In the genomic region with DNA sequence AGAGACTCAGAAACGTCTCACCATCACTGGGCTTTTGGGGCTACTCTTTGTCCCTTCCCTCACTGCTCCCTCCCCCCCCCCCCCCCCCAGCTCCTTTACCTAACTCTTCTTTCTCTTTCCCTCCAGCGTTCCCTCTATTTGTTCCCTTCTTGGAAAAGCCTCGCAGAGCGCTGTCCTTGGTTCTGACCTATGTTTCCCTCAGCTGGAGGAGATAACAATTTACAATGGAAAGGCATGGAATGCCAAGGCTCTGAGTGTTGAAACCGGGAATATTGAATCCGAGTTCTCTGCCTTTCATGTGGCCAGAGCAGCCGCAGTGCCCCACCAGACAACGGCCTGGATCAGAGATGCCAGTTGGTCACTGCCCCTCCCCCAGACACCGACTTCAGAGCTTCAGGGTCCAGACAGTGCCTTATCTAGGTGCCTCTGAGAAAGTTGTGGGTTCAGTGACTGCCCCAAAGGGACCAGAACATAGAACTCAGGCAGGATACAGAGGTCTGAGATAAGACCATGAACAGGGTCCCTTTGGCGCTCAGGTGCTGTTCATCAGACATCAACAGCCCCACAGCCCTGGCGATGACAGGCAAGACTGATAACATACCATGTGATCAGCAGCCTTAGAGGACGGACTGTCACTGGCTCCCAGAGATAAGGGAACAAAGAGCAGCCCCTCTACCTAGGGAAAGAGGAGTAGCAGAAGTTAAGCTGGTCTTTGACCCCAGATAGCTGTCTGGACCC, we compare ENCODE assay signal across 8 mouse cellular contexts. TPM values are rescaled to one million over a fixed set of nuclear protein-coding genes. Genes with fewer than 3 reads are reported as not detected.
DNase-seq lines count a peak whose midpoint lies in the region; ATAC-seq lines count a peak whose summit lies in the region.
"Had no signal": no experiment of that assay in that cellular context is flagged by ENCODE, and none has a peak within 500 bp of the region (broad histone marks: within the 10 kb centered on the region; RNA-seq: fewer than 3 reads in every experiment).

No protein-coding gene starts in this region.

- no peaks in the 10 kb centered on the region for H3K36me3 ChIP-seq in hindbrain, embryonic 13.5 days
- H3K36me3 ChIP-seq: embryonic facial prominence, embryonic 15.5 days had no signal

- no peak overlapping the region for H3K4me3 ChIP-seq in hindbrain, embryonic 13.5 days
- H3K4me3 ChIP-seq: embryonic facial prominence, embryonic 15.5 days had no signal

- H3K4me1 ChIP-seq in hindbrain, embryonic 13.5 days (replicated peaks) = peaks cover 37% of the 10 kb centered on the region

- peak overlapping the region; percentile 40; the same call in 1 of the 2 replicates for H3K27ac ChIP-seq in hindbrain, embryonic 13.5 days
- H3K27ac ChIP-seq: embryonic facial prominence, embryonic 15.5 days had no signal

- ATAC-seq in hindbrain, embryonic 13.5 days (ENCODE audit: low FRiP score) = 0 out of 2 replicates have a peak, but pooled peaks have one; percentile 47

- H3K9me3 ChIP-seq in hindbrain, embryonic 13.5 days = no peaks in the 10 kb centered on the region
- H3K9me3 ChIP-seq: embryonic facial prominence, embryonic 15.5 days had no signal

- H3K27me3 ChIP-seq in hindbrain, embryonic 13.5 days = peaks cover 34% of the 10 kb centered on the region; the same call in 1 of the 2 replicates

- DNase-seq in Muller cell, postnatal 12 days (ENCODE audit: inconsistent ontology term) = peak; percentile 72
- DNase-seq in adrenal gland, adult 2 months = peak; percentile 46
- peak; percentile 77 for DNase-seq in mesoderm, embryonic 11.5 days (ENCODE audit: low read depth, low spot score)
- no peak for DNase-seq in layer of hippocampus, postnatal 36 days
- no peak for DNase-seq in cerebellum, postnatal 25 days
- no peak for DNase-seq in MN1 (ENCODE audit: low spot score)

- 9% methylated on average over 12 of the region's 12 CpGs for WGBS in hindbrain, embryonic 13.5 days

- H3K9ac ChIP-seq in hindbrain, embryonic 13.5 days = no peak overlapping the region
- H3K9ac ChIP-seq: embryonic facial prominence, embryonic 15.5 days had no signal

- H3K4me2 ChIP-seq in hindbrain, embryonic 13.5 days = no peak overlapping the region
- H3K4me2 ChIP-seq: embryonic facial prominence, embryonic 15.5 days had no signal

RNA-seq across cellular contexts. Expression of a gene that starts 25.8 kb away (rescaled TPM):
- not detected for total RNA-seq in adrenal gland, adult 2 months (2021)
- polyA plus RNA-seq in adrenal gland, adult 2 months (2012; rRNA removed) = not detected in 2 replicates
- polyA plus RNA-seq in hindbrain, embryonic 13.5 days (2015; fragmentation: Nextera tagmentation; extraction: Ambion mirVana) = 6.6 and 8.1 TPM in 2 replicates
- 10 to 100 TPM; 65.9 to 69.9 TPM for total RNA-seq in layer of hippocampus, postnatal 36 days (2021)

RNA-seq across cellular contexts. Expression of a gene that starts 39.9 kb away (rescaled TPM):
- 10 to 100 TPM in 1 of 2 experiments, 1 to 10 TPM in 1; 9.1 to 10.1 TPM for total RNA-seq in adrenal gland, adult 2 months (2021)
- polyA plus RNA-seq in adrenal gland, adult 2 months (2012; rRNA removed) = 7.1 and 9.0 TPM in 2 replicates
- 12.4 and 12.6 TPM in 2 replicates for polyA plus RNA-seq in hindbrain, embryonic 13.5 days (2015; fragmentation: Nextera tagmentation; extraction: Ambion mirVana)
- 10 to 100 TPM in 1 of 2 experiments, 1 to 10 TPM in 1; 9.9 to 13.1 TPM for total RNA-seq in layer of hippocampus, postnatal 36 days (2021)

Comparison
In these comparisons a context has a peak if more than half of its experiments do, and no peak if none do; other contexts are left out.
1. DNase-seq: peak in Muller cell, postnatal 12 days (single experiment), adrenal gland, adult 2 months (single experiment) and mesoderm, embryonic 11.5 days (single experiment); none in layer of hippocampus, postnatal 36 days (0 of 2), cerebellum, postnatal 25 days (0 of 2) and MN1 (single experiment).
2. RNA of a gene that starts 25.8 kb away (total RNA-seq): 65.9 to 69.9 TPM in layer of hippocampus, postnatal 36 days; not detected in adrenal gland, adult 2 months; every median in the first group is over 10 times any median in the second.